Mouse (Mus musculus): ENCODE results near the gene Celf2. TPM values are rescaled to one million over a fixed set of nuclear protein-coding genes. Genes with fewer than 3 reads are reported as not detected.

Celf2 gene
- total RNA-seq, 2 experiments from 2014 or later, result 375 to 530 TPM

DNA sequence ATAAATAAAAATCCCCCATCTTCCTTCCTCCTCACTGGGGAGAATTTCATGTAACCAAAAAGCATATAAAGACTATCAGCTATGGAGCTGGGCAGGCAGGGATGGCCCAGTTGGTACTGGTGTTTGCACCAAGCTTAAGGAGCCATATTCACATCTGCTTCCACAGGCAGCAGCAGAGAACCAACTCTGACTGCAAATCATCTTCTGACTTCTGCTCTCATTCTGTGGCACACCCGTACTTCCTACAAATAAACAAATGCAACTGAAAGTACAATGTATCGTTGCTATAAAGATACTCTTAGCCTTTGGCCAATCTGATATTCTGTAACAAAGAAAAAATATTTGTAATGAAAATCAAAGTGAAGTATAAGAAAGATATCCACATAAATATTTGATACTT lies 819.7 kb downstream of the Celf2 start:
- intact Hi-C loops (cut with DNase I), result no loop called here
- DNase-seq (ENCODE audit: low spot score in 2 of 2), result peak in 1 of 2 experiments; percentile 2

DNA sequence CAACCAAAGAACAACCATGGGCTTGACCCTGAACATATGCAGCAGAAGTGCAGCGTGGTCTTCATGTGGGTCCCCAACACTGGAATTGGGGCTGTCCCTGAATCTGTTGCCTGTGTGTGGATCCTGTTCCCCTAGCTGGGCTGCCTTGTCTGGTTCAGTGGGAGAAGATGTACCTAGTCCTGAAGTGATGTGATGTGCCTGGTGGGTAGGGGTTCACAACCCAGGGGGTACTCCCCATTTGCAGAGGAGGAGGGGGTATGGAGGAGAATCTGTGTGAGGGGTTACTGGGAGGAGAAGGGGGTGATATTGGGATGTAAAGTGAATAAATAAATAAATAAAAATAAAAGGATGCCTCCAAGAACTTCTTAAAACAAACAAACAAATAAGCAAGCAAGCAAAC lies 831.1 kb downstream of the Celf2 start:
- intact Hi-C loops (cut with DNase I), result no loop called here
- no peak for DNase-seq (ENCODE audit: low spot score in 2 of 2)

DNA sequence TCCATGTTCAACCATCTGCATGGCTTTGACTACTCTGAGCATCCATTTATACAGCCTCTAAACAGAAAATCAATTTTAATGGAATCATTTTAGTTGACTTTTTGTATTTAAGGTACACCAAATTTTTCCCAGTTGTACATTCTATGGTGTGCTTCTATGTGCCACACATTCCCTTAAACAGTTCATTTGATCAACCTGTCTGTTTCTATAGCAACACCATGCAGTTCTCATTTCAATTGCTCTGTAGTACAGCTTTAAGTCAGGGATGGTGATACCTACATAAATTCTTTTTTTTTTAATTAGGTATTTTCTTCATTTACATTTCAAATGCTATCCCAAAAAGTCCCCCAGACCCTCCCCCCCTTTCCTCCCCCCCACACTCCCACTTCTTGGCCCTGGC lies 831.9 kb downstream of the Celf2 start:
- no peak for DNase-seq (ENCODE audit: low spot score in 2 of 2)
- intact Hi-C loops (cut with DNase I), result no loop called here

DNA sequence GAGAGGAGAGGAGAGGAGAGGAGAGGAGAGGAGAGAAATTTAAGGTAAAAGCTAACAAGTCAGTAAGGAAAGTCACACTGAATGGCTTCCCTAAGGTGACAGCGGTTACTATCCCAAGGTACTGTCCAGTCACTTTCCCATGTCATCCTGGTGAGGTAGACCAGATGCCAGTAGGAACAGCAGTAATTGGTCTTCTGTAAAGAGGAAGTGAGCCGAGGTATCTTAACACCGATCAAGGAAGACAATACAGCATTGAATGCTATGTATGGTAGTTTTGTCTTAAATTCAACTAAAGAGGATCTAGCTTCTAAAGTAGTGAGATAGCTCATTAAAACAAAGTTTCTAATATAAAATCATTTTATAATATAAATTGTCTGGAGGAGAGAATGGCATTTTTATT lies 835.0 kb downstream of the Celf2 start:
- DNase-seq (ENCODE audit: low spot score in 2 of 2), result no peak
- intact Hi-C loops (cut with DNase I), result no loop called here

DNA sequence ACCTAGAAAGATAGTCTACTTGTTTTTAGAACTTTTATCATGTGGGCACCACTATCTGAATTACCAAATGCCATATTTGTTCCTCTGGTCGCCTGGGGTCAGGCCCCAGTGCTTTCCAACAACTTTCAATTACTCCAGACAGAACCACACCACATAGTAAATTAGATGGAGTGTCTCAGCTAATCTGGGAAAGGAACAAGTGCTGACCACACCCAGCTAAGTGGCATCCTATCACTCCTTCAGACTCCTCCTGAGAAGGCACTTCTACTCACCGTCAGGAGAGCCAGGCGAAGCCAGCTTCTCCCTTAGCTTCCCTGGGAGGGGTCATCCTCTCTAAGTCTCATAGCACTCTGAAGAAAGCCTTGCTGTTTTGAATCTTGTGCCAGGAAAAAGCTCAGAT lies 835.9 kb downstream of the Celf2 start:
- intact Hi-C loops (cut with DNase I), result no loop called here
- peak in 1 of 2 experiments; percentile 0 for DNase-seq (ENCODE audit: low spot score in 2 of 2)

DNA sequence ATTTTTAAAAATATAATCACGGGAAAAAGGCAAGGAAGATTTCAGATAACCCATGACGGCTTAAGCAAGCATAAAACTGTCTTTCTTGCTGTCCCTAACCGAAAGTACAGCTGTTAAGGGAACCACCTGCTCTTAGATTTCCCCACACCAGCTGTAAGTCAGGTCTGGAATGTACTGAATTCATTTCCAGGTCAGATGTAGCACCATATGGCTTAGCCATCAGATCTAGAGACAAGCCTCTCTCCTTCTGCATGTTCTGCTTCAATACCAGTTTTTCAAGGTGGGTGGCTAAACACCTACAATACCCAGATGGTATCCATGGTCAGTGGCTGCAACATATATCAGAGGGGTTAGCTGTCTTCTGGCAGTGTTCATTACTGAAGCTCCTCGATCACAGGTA lies 841.8 kb downstream of the Celf2 start:
- intact Hi-C loops (cut with DNase I), result no loop called here
- DNase-seq (ENCODE audit: low spot score in 2 of 2), result peak in 1 of 2 experiments; percentile 24

DNA sequence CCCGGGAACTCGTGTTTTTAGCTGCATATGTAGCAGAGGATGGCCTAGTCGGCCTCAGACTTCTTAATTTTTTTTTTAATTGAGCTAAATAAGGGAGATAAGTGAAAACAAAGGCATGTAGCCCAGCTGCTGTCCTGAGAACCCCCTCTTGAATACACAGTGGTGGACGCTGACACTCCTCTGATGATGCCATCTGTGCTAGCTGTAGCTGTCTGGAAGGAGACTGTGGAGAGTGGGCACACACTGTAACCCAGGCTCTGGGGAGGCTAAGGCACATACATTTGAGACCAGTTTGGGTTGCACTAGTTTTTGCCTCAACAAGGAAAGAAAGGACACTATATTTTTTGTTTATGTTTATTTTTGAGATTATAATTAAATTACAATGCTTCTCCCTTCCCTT lies 849.5 kb downstream of the Celf2 start:
- no peak for DNase-seq (ENCODE audit: low spot score in 2 of 2)
- intact Hi-C loops (cut with DNase I), result no loop called here

DNA sequence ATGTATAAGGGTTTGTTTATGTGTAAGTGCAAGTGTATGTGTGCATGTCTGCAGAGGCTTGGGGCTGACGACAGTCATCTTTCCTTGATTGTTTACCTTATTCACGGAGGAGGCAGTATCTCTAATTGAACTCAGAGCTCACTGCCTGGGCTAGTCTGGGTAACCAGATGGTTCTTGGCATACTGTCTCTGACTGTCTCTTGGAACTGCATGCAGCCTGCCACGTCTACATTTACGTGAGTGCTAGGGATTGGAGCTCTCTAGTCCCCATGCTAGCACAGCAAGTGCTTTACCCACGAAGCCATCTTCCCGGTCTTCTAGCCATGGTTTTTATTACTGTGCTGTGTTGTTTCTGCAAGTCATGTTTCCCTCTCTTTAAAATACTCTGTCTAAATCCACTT lies 855.6 kb downstream of the Celf2 start:
- DNase-seq (ENCODE audit: low spot score in 2 of 2), result no peak
- intact Hi-C loops (cut with DNase I), result no loop called here

DNA sequence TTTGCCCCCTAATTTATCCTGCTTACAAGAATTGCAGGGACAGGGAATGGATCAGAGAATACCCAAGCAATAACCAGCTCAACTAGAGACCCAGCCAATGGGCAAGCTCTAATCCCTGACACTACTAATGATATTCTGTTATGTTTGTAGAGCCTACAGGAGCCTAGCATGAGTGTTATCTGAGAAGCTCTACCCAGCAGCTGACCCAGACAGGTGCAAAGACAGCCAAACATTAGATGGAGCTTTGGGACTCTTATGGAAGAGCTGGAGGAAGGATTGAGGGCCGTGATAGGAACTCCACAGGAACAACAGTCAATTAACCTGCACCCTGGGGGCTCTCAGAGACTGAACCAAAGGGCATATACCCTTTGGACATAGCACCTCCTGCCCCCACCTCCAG lies 857.7 kb downstream of the Celf2 start:
- intact Hi-C loops (cut with DNase I), result no loop called here

DNA sequence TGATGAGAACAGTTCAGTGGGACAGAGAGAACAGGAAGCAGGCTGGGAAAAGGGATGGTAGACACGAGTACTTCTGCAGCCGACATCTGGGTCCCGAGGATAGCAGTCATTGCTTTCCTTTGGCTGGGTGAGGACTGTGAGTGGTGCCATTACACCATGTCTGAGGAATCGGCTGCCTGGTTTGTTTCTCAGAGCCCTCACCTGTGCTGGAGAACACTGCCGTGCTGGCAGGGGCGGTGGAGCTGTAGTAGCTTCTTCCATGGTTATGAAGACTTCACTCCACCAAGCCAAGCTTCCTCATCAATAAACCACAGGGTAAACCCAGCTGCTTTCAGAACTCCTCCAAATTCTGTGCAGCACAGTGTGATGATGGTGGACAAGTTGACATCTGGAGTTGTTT lies 860.5 kb downstream of the Celf2 start:
- no peak for DNase-seq (ENCODE audit: low spot score in 2 of 2)
- intact Hi-C loops (cut with DNase I), result no loop called here

More for the DNA sequence above, 857.7 kb downstream of the Celf2 start:
- DNase-seq (ENCODE audit: low spot score in 2 of 2), result no peak

DNA sequence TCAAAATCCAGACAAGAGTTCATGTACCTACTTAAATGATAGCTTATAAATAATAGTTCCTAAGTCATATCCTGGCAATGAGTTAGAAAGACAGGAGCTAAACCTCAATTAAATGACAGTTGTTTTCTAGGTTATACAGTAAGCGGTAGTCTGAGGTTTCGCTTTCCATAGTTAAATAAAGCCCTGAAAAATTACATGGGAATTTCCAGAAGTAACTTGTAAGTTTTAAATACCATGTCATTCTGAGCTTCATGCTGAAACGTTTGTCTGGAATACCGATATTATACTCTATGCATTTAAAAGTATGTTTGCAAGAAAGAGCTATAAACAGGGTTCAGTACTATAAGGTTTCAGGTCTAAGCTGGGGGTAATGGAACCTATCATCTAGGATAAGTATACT lies 862.3 kb downstream of the Celf2 start:
- intact Hi-C loops (cut with DNase I), result no loop called here
- DNase-seq (ENCODE audit: low spot score in 2 of 2), result no peak

DNA sequence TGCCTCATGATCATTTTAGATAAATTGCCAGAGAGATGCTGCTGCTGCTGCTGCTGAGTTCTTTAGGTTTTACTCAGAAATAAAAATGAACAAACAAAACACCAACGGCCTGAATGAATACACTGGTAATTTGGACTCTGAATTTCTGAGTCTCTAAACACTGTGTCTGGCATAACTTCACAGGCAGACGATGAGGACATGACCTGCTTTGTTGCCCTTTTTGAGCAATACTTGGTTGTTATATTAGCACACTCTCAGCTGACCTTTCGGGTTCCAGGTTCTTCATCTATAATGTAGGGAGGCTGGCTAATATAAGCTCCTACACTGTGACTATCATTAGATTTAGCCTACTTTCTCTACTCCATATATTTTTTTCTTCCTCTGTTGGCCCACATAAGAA lies 863.0 kb downstream of the Celf2 start:
- no peak for DNase-seq (ENCODE audit: low spot score in 2 of 2)
- intact Hi-C loops (cut with DNase I), result no loop called here

DNA sequence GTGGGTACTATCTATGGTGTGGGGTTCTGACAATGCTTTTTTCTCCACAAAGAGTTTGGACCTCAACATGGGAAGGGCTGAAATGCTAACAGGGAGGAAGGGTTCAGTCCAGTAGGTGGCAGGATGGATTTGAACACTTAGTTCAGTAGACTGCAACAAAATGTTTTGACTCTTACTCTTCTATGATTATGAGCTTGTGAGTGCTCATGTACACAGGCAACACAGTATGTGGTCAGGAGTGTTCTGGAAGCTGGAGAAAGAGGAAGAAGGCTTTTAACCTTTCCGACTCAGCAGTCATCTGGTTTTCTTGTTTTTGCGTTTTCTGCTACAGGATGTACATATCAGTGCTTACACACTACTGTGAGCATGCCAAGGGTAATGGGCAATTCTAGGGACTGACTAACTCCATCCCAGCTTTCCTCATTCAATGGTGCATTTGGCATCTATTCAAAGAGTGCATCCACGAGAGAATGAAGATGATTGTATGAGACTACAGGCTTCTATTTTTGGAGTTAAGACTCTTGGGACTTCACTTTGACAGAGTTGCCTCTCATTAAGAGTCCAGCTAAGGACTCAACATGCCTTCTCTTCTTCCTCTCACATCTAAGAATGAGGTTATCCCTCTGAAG lies 867.0 kb downstream of the Celf2 start:
- DNase-seq (ENCODE audit: low spot score in 2 of 2), result no peak
- intact Hi-C loops (cut with DNase I), result no loop called here

DNA sequence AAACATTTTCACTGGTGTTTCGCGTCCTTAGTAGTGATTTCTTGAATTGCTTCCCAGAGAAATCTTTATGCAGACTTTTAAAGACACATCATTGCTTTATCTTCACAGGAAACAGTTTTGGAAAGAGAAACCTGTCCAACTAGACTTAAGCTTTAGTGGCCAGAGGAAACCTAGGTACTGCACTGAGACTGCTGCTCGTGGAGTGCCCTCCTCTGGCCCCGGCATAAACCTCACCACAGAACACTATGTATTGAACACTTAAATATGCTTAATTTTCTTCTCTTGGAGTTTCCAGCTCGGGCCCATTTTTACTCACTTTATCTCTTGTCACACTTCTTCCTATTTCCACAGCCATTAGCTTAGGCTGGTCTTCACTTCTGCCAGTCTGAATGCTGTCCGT lies 870.0 kb downstream of the Celf2 start:
- no peak for DNase-seq (ENCODE audit: low spot score in 2 of 2)
- intact Hi-C loops (cut with DNase I), result no loop called here

DNA sequence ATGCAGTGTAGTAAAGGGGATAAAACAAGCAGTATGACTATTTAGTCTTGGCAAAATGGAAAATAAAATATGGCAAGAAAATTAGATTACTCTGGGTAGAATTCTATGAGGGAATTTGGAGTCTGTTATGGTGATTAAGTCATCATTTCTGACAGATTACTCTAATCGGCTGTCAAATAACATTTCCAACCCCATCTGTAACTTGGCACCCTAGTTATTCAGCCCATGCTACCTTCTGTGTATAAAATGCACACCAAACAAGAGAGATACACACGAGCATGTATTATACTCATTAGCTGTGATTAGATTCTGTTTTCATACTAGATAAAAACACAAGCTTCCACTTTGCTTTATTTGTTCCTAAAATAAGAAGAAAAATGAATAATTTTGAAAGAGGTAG lies 872.2 kb downstream of the Celf2 start:
- no peak for DNase-seq (ENCODE audit: low spot score in 2 of 2)
- intact Hi-C loops (cut with DNase I), result no loop called here

DNA sequence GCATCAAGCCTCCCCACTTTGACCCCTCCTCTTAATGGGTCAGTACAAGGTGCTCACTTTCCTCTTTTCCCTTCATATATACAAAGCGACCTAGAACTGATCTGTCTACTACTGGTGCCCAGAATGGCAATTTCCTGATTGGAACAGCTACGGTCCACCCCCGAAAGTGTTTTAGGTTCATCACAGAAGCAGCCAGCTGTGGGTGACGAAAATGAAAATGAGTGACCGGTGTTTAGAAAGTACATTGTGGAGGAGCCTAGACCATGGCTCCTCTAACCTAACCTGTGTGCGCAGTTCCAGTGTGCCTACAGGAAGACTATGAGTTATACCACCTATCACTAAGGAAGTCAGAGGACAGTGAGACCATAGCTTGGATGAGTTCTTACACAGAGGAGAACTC lies 874.5 kb downstream of the Celf2 start:
- intact Hi-C loops (cut with DNase I), result no loop called here

DNA sequence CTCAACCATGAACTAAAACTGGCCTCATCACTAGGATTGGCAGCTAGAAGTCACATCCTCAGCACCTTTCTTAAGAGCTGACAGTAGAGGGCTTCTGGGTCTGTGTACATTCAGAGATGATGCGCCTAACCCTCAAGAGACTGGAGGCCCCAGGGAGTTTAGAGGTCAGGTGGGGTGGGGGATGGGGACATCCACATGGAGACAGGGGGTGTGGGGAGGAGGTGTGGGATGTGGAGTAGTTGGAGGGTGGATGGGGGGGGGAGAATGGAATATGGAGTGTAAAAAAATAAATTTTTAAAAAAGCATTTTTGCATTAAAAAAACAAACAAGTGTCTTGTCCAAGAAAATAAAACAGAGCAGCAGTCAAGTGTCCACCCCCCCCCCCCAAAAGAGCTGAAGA lies 876.2 kb downstream of the Celf2 start:
- DNase-seq (ENCODE audit: low spot score in 2 of 2), result no peak
- intact Hi-C loops (cut with DNase I), result no loop called here

More for the DNA sequence above, 874.5 kb downstream of the Celf2 start:
- DNase-seq (ENCODE audit: low spot score in 2 of 2), result no peak

DNA sequence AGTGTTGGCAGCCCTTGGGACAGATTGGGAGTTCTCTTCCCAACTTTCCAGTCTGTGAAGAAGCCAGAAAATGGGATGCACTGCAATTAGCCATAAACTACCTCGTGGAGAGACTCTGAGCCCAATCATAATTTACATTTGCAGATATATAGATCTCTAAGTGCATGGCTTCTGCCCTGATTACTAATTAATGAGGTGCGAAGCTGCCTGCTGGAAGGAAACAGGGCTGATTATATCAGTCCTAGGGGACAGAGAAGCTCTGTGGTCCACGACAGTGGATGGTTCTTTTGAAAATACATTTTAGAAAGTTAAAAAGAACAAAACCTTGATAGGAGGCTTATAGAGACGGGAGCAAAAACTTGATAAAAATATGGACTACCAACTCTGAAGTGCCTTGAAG lies 885.6 kb downstream of the Celf2 start:
- intact Hi-C loops (cut with DNase I), result no loop called here
- no peak for DNase-seq (ENCODE audit: low spot score in 2 of 2)

DNA sequence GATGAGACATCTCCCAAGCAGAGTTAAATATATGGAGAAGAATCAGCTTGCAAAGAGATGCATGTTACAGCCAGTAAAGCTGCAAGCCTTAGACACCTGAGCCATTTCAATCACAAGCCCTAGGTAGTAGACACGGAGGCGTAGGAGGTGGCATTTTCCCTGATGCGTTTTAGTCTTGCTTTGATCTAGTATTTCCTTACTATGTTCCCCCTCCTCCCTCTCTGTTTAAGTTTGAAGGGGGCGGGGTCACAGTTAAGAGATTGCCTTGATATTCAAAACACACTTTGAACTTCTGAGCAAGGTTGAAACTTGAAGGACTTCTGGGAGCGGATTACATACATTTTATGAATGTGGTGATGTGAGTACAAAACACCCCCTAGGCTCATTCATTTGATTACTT lies 887.3 kb downstream of the Celf2 start:
- intact Hi-C loops (cut with DNase I), result no loop called here
- no peak for DNase-seq (ENCODE audit: low spot score in 2 of 2)

DNA sequence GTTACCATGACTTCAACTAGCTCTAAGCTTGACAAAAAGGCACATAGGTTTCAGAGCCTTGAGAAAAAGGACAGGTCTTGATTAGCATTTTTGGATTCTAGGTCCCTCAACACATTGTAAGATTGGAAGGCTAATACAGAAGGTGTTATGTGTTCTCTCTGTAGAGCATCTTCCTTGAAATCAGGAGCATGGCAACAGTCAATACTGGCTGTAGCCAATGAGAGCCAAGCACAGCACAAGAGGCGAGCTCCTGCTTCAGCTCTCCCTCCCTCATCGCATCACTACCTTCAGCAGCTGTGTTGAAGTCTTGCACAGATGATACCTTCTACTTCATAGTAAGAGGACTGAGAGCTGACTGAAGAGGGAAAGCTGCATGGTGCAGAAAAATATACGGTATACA lies 890.5 kb downstream of the Celf2 start:
- no peak for DNase-seq (ENCODE audit: low spot score in 2 of 2)
- intact Hi-C loops (cut with DNase I), result no loop called here

DNA sequence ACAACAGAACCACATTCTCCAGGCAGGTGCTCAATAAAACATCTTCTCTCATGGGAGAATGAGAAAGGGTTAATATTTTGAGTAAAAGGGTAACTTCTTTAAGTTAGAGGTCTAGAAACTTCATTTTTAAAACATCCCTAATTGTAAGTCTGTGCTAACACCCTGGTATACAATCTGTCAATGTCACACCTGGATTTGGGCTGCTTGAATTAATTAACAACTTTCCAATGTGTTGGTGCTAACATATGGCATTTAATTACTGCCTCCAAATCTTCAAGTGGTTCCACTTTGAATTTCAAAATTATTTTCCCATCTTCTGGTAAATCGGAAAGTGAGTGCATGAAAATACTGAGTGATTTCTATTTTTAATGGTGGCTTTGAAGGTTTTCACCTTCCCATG lies 890.9 kb downstream of the Celf2 start:
- DNase-seq (ENCODE audit: low spot score in 2 of 2), result no peak
- intact Hi-C loops (cut with DNase I), result no loop called here

DNA sequence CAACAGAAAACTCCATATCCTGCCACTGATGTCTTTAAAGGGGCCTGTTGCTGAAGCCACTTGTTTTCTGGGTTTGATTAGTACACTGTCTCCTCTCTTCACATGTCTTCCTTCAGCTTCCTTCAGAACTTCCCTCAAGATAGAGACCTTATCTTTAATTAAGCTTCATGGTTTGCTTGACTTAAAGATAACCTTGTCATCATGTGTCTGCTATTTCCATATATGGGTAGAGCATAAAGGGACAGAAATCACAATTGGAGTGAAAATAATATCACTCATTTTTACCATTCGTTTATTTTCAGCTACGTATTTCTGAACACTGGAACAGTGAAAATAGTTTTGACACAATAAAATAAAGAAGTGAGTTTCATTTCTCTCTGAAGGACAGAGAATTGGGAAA lies 905.0 kb downstream of the Celf2 start:
- no peak for DNase-seq (ENCODE audit: low spot score in 2 of 2)
- intact Hi-C loops (cut with DNase I), result no loop called here
